Mouse (Mus musculus) urinary bladder, adult 2 months (tissue): ENCODE measurements at regions not wholly inside any gene's neighbourhood (a gene's known extent, or its start where the extent isn't known, plus 50 kb on each side); places are given as distances from the start of the nearest gene placed in this dataset.
"Not testable (repeated sequence)": the region's sequence is repeated elsewhere in the genome, so short reads cannot be mapped to it uniquely, and the experiment has no call there.

Experiments used
- DNase-seq: peaks from one replicate; pipeline ENCODE4 v3.0.0; 2022; ENCODE audit warnings: low spot score

GRCm38 (mm10) chr9:43857988-43858387 lies 114.2 kb downstream of the Nectin1 start:
- no peak for DNase-seq

GRCm38 (mm10) chr9:43858761-43859160 lies 115.0 kb downstream of the Nectin1 start:
- no peak for DNase-seq

- no peak for DNase-seq
These were observed 116.5 kb downstream of the Nectin1 start for GRCm38 (mm10) chr9:43860264-43860663.

- DNase-seq = no peak
These were observed 117.6 kb downstream of the Nectin1 start for GRCm38 (mm10) chr9:43861375-43861774.

- not testable (repeated sequence) for DNase-seq
These were observed 118.2 kb downstream of the Nectin1 start for GRCm38 (mm10) chr9:43862034-43862433.

DNA sequence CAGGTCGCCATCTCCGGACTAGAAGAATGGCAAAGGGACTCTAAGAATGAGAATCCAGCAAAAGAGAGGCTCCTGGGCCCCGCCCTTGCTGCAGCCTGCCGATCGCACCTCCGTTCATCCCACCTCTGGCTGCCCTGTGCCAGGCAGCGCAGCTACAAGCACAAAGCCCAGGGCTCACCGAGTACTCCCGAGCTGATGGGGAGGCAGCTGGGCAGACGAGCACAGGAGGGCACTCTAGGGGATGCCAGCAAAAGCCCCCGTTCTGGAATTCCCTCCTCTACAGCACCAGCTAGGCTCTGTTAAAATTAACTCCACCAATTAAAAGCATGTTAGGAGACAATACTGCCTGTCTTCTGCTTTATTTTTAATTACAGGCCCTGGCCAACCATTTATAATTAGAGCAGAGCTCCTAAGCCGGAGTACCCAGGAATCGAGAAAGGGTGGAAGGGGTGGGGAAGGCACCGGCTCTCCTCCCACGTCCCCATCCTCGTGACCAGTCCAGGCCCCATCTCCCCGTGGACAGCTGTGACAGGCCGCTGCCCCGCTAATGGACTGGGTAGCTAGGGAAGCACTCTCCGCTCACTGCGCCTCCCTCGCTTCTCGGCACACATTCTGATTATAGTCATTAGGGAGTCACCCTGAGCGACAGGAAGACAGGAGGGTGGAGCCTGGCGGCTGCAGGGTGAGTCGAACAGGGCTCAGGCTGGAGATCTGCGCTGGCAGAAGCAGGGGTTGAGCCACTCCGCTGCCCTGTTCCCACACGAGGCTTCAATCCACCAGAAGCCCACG lies 120.0 kb downstream of the Nectin1 start:
- DNase-seq = no peak

DNA sequence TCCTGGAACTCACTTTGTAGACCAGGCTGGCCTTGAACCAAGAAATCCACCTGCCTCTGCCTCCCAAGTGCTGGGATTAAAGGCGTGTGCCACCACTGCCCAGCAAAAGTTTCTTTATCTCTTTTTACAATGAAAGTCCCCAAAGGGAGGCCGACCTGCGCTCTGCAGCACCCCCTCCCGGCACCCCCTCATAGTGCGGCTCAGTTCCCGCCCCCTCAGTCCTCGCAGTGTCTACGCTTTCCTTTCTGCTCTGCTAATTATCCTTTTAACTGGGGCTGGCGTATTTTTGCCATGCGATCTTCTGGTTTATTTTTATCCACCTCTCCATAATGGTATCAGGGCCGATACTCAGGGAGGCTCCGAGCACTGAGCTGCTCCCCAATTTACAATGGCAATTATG lies 123.0 kb downstream of the Nectin1 start:
- no peak for DNase-seq

- no peak for DNase-seq
These were observed 130.1 kb downstream of the Nectin1 start for GRCm38 (mm10) chr9:43873841-43874240.

- DNase-seq = no peak
These were observed 130.5 kb downstream of the Nectin1 start for GRCm38 (mm10) chr9:43874332-43874731.

DNA sequence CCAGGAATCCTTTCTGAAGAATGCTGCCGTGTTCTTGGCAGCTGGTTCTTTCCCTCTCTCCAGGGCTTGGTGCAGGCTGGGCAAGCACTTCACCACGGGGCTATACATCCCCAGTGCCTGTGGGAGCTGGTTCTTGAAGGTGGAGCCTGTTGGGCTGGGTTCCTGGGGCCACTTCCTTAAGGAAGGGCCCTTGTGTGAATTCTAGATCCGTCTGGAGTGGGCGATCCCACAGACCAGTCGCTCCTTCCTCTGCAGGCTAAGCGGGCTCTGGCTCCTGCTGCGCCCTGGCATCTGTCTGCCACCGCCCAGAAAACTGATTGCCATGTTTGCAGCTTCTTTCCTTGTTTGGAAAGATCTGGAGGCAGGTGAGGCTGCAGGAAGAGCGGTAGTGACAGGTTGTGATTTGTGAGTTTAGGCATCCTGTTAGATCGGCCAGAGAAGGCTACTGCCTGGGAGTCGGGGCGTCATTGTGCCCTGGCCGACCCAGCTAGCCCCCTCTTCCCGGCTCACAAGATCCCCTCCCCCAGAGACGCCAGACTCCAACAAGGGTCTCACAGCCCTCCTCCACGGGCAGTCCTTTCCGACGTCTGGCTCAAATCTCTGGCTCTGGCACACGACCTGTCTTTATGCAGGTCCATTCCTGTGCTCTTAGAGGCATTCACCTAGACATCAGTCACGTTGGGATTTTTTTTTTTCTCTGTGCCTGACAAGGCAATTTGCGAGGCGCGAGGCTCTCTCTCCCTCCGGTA lies 135.6 kb downstream of the Nectin1 start:
- no peak for DNase-seq

DNA sequence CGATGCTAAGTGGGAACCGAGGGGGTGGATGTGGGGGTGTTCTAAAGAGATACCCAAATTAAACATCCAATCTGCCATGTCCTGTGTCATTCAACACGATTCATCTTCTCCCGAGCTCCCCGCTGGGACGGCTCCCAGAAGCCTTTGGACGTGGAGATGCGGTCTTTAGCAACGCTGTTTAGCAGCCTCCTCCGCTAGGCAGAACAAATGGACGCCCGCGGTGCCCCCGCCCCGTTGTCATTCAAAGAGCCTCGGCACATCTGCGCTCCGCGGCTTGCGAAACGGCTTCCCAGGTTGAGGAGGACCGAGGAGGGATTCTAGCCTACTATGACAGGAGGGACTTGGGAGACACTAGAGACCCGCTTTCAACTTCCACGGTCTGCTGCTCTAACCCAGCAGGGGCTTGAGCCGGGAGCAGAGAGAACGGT lies 136.2 kb downstream of the Nectin1 start:
- no peak for DNase-seq

DNA sequence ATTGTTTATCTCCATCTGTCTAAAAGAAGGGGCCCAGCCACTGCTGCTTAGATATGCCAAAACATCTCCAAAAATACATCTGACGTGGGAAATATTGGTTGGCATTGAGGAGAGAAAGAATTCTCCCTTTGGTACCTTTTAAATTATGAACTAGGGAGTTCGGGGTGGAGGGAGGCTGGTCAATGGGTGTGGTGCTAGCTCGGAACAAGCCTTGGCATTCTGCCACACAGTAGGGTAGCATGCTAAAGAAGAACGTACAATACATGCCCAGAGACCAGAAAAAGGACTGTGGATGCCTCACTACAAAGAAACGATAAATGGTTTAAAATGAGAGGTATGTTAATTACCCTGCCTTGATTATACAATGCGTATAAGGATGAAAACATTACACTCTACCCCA lies 149.3 kb downstream of the Nectin1 start:
- DNase-seq = no peak

DNA sequence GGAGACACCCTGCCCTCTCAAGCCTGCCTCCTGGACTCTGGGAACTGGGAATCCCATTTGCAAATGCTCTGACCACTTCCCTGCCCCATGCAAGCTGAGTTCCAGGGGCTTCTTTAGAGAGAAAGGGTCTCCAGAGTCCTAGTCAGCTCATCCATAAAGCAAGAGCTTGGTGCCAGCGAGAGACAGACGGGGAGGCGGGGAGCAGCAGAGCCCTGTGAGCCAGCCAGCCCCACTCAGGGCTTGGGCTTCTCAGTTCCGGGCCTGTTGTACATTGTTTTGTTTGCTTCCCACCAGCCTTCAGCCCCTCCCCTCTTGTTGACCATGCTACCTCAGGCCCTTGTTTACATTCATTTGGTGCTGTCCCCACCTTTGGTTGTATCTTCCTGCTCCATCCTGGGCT lies 143.9 kb upstream of the Thy1 start:
- DNase-seq = no peak

- DNase-seq = no peak
These were observed 134.9 kb upstream of the Thy1 start for GRCm38 (mm10) chr9:43908325-43908724.

GRCm38 (mm10) chr9:43915015-43915414 lies 128.2 kb upstream of the Thy1 start:
- no peak for DNase-seq

- no peak for DNase-seq
These were observed 125.7 kb upstream of the Thy1 start for GRCm38 (mm10) chr9:43917467-43917866.

DNA sequence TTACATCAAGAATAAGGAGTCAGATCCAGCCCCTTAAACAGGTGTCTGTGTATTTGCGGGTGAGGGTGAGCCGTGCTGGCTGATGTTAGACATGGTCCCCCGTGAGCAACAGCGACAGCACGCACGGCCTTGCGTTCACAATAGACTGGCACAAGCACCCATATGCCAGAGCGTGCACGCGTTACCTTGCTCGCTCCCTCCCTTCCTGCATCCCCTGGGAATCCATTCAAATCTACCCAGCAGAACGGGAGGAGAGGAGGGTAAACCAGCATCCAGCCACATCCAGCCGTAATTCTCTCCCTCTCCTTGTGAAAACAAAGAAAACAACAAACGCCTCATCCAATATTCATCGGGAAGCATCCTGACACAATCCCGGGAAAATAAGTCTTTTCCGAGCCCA lies 124.2 kb upstream of the Thy1 start:
- no peak for DNase-seq

DNA sequence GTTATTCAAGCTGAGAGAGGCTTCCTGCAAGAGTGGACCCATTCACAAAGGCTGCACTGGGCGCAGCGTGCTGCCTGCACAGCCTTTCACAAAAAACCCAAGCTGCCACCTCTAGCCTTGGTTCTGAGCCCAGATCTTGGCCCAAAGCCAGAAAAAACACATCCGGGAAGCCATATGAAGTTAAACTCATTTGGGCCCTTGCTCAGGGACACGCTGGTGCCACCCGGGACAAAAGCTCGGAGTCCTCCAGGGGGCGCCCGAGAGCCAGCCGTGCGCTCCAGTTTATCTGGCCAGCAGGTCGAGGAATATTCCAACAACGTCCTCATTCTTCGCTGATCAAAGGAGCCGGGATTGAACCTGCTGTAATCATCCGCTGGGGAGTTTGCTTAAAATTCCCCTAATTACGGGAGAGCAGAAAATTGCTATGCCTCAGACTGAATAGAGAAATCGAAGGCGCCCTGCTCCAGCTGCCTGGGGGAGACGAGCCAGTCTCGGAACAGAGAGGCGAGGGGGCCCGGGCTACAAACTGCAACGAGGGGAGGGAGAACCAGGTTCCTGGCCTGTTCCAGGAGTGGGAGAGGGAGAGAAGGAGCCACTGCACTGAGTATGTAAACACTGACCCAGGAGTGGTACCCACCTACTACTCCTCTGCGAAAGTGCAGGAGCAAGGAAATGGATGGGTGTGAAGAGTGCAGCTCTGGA lies 123.0 kb upstream of the Thy1 start:
- peak; percentile 67 for DNase-seq

DNA sequence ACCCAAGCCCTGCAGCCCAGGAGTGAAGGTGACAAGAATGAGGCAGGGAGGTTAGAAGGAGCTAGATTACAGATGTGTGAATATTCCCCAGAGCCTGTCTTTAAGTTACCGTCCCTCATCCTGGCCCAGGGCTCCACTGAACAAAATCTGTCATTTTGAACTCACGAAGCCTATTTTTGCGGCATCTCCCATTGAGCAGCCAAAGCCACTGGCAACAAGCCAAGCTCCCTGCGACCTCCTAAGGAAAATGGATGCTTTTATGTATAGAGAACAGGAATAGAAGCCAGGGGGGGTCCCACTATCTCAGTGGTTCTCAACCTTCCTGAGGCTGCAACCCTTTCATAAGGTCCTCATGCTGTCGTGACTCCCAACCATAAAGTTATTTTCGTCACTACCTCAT lies 121.0 kb upstream of the Thy1 start:
- DNase-seq = no peak

DNA sequence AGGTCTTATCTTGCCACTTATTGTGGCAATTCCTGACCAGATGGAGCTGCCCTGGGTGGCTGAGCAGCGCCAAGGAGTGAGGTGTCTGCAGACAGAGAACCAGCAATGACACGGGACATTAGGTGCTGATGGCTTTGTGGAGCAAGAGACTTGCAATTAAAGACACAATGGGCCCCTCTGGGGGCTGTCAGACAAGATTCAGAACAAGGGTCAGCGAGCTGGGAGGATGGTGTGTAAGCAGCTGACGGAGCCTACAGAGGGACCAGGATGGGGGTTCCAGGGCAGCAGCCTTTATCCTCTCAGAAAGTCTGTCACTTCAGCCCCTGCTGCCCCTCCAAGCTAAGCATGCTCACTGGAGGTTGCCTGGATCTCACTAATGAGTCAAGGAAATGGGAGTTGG lies 120.1 kb upstream of the Thy1 start:
- DNase-seq = no peak

- no peak for DNase-seq
These were observed 118.4 kb upstream of the Thy1 start for GRCm38 (mm10) chr9:43924795-43925194.

DNA sequence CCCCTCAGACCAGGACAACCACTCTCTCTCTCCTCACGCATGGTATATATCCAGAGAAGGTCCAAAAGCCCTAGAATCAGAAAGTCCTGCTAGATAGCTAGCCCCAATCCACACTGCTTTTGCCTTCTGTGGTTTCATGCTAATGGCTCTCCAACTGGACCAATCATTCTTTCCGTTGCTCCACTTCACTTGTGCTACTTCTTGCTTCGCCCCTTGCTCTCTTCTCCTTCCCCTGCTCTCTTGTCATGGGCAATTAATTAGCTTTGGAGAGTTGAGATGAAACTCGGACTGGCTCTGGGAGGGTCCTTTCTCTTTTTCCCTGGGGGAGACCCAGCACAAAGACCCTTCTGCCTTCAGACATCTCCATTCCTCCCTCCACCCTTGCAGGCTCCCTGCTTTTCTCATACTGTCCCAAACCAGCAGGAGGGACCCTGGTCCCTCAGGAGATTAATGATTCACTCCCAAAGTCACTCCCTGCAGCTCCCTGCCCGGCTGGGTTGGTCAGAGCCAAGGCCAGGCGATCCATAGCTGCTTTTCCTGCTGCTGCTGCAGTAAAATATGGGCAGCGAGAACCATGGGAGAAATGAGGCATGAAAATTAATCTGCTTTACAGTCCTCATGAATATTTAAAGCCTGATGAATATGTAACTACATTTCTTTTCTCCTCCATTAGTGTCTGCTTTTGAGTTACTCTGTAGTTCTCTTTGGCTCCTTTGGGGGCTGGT lies 113.7 kb upstream of the Thy1 start:
- no peak for DNase-seq
